Mouse (Mus musculus): ENCODE results near the gene Gusb. TPM values are rescaled to one million over a fixed set of nuclear protein-coding genes. Genes with fewer than 3 reads are reported as not detected.

Gene Gusb
- polyA plus RNA-seq, 1 experiment, result 57.5 TPM

GRCm38 (mm10) chr5:130046589-130046988 is 43.7 kb upstream of the Gusb start:
- H3K27ac ChIP-seq (ENCODE audit: control insufficient read depth, insufficient read depth, low read length), result no peak overlapping the region
- 97% methylated on average over 10 of the region's 10 CpGs for WGBS
- H3K27me3 ChIP-seq (ENCODE audit: control insufficient read depth, insufficient read depth, low read length), result no peaks in the 10 kb centered on the region
- H3K4me3 ChIP-seq (ENCODE audit: control insufficient read depth, insufficient read depth, low read length), result no peak overlapping the region
- TF ChIP-seq POLR2A (IDR thresholded peaks at IDR 0.05; ENCODE audit: control insufficient read depth, extremely low read depth, insufficient read depth, low read length, poor library complexity) (no peak), CTCF (IDR thresholded peaks at IDR 0.05; ENCODE audit: borderline replicate concordance, control insufficient read depth, extremely low read depth, insufficient read depth, low read length, poor library complexity) (no peak)
- no peaks in the 10 kb centered on the region for H3K4me1 ChIP-seq (replicated peaks; ENCODE audit: control insufficient read depth, insufficient read depth, low read length)
- H3K36me3 ChIP-seq (ENCODE audit: control insufficient read depth, insufficient read depth, low read length), result peaks cover 51% of the 10 kb centered on the region
- DNase-seq, result no peak

GRCm38 (mm10) chr5:130046100-130046499 is 43.3 kb upstream of the Gusb start:
- TF ChIP-seq CTCF (IDR thresholded peaks at IDR 0.05; ENCODE audit: borderline replicate concordance, control insufficient read depth, extremely low read depth, insufficient read depth, low read length, poor library complexity) (no peak), POLR2A (IDR thresholded peaks at IDR 0.05; ENCODE audit: control insufficient read depth, extremely low read depth, insufficient read depth, low read length, poor library complexity) (no peak)
- no peaks in the 10 kb centered on the region for H3K27me3 ChIP-seq (ENCODE audit: control insufficient read depth, insufficient read depth, low read length)
- H3K4me3 ChIP-seq (ENCODE audit: control insufficient read depth, insufficient read depth, low read length), result no peak overlapping the region
- peaks cover 49% of the 10 kb centered on the region for H3K36me3 ChIP-seq (ENCODE audit: control insufficient read depth, insufficient read depth, low read length)
- no peak overlapping the region for H3K27ac ChIP-seq (ENCODE audit: control insufficient read depth, insufficient read depth, low read length)
- DNase-seq, result no peak
- 96% methylated on average over 7 of the region's 7 CpGs for WGBS
- no peaks in the 10 kb centered on the region for H3K4me1 ChIP-seq (replicated peaks; ENCODE audit: control insufficient read depth, insufficient read depth, low read length)

- TF ChIP-seq CTCF (IDR thresholded peaks at IDR 0.05; ENCODE audit: borderline replicate concordance, control insufficient read depth, extremely low read depth, insufficient read depth, low read length, poor library complexity) (no peak), POLR2A (IDR thresholded peaks at IDR 0.05; ENCODE audit: control insufficient read depth, extremely low read depth, insufficient read depth, low read length, poor library complexity) (no peak)
- no peak overlapping the region for H3K4me3 ChIP-seq (ENCODE audit: control insufficient read depth, insufficient read depth, low read length)
- no peak overlapping the region for H3K27ac ChIP-seq (ENCODE audit: control insufficient read depth, insufficient read depth, low read length)
- peaks cover 50% of the 10 kb centered on the region for H3K36me3 ChIP-seq (ENCODE audit: control insufficient read depth, insufficient read depth, low read length)
- no peaks in the 10 kb centered on the region for H3K27me3 ChIP-seq (ENCODE audit: control insufficient read depth, insufficient read depth, low read length)
- no peak for DNase-seq
- no peaks in the 10 kb centered on the region for H3K4me1 ChIP-seq (replicated peaks; ENCODE audit: control insufficient read depth, insufficient read depth, low read length)
- WGBS, result 85% methylated on average over 7 of the region's 7 CpGs
Measured at GRCm38 (mm10) chr5:130044201-130044695, 41.4 kb upstream of the Gusb start.

- 100% methylated on average over 3 of the region's 3 CpGs for WGBS
- Histone ChIP-seq H3K36me3 (ENCODE audit: control insufficient read depth, insufficient read depth, low read length) (peaks cover 45% of the 10 kb centered on the region), H3K27ac (ENCODE audit: control insufficient read depth, insufficient read depth, low read length) (no peak overlapping the region), H3K4me1 (replicated peaks; ENCODE audit: control insufficient read depth, insufficient read depth, low read length) (no peaks in the 10 kb centered on the region), H3K4me3 (ENCODE audit: control insufficient read depth, insufficient read depth, low read length) (no peak overlapping the region), H3K27me3 (ENCODE audit: control insufficient read depth, insufficient read depth, low read length) (no peaks in the 10 kb centered on the region)
- TF ChIP-seq CTCF (IDR thresholded peaks at IDR 0.05; ENCODE audit: borderline replicate concordance, control insufficient read depth, extremely low read depth, insufficient read depth, low read length, poor library complexity) (no peak), POLR2A (IDR thresholded peaks at IDR 0.05; ENCODE audit: control insufficient read depth, extremely low read depth, insufficient read depth, low read length, poor library complexity) (no peak)
- DNase-seq, result no peak
Measured at GRCm38 (mm10) chr5:130043741-130044140, 40.9 kb upstream of the Gusb start.

GRCm38 (mm10) chr5:130041262-130041661 is 38.4 kb upstream of the Gusb start:
- H3K36me3 ChIP-seq (ENCODE audit: control insufficient read depth, insufficient read depth, low read length), result peaks cover 36% of the 10 kb centered on the region
- WGBS, result 82% methylated on average over 4 of the region's 4 CpGs
- no peak overlapping the region for H3K27ac ChIP-seq (ENCODE audit: control insufficient read depth, insufficient read depth, low read length)
- TF ChIP-seq POLR2A (IDR thresholded peaks at IDR 0.05; ENCODE audit: control insufficient read depth, extremely low read depth, insufficient read depth, low read length, poor library complexity) (no peak), CTCF (IDR thresholded peaks at IDR 0.05; ENCODE audit: borderline replicate concordance, control insufficient read depth, extremely low read depth, insufficient read depth, low read length, poor library complexity) (no peak)
- H3K4me1 ChIP-seq (replicated peaks; ENCODE audit: control insufficient read depth, insufficient read depth, low read length), result no peaks in the 10 kb centered on the region
- no peaks in the 10 kb centered on the region for H3K27me3 ChIP-seq (ENCODE audit: control insufficient read depth, insufficient read depth, low read length)
- no peak overlapping the region for H3K4me3 ChIP-seq (ENCODE audit: control insufficient read depth, insufficient read depth, low read length)
- DNase-seq, result no peak

- Histone ChIP-seq H3K36me3 (ENCODE audit: control insufficient read depth, insufficient read depth, low read length) (peaks cover 36% of the 10 kb centered on the region), H3K4me3 (ENCODE audit: control insufficient read depth, insufficient read depth, low read length) (no peak overlapping the region), H3K27ac (ENCODE audit: control insufficient read depth, insufficient read depth, low read length) (no peak overlapping the region), H3K4me1 (replicated peaks; ENCODE audit: control insufficient read depth, insufficient read depth, low read length) (no peaks in the 10 kb centered on the region), H3K27me3 (ENCODE audit: control insufficient read depth, insufficient read depth, low read length) (no peaks in the 10 kb centered on the region)
- TF ChIP-seq POLR2A (IDR thresholded peaks at IDR 0.05; ENCODE audit: control insufficient read depth, extremely low read depth, insufficient read depth, low read length, poor library complexity), result no peak
- TF ChIP-seq CTCF (IDR thresholded peaks at IDR 0.05; ENCODE audit: borderline replicate concordance, control insufficient read depth, extremely low read depth, insufficient read depth, low read length, poor library complexity), result no peak
- WGBS, result 98% methylated on average over 4 of the region's 4 CpGs
- DNase-seq, result no peak
Measured at GRCm38 (mm10) chr5:130040797-130041196, 37.9 kb upstream of the Gusb start.

Measured in thymus, adult 2 months (tissue).